Mouse (Mus musculus): Measurements from ENCODE around the gene Gm13697.
"Not testable (repeated sequence)": the region's sequence is repeated elsewhere in the genome, so short reads cannot be mapped to it uniquely, and the experiment has no call there.

The Gm13697 gene

GRCm38 (mm10) chr2:83984443-83984842 is at the start of gene Gm13697:
TSS of gene Gm13697 (plus strand) at chr2:83984743.
- in situ Hi-C loops (cut with MboI, MseI), result loop anchor here (5.0 kb wide), 1 partner anchor 42 kb away; the partner anchor contains the start of gene Zswim2

GRCm38 (mm10) chr2:83940931-83941361 is 43.6 kb upstream of the Gm13697 start, which contains the start of gene Zswim2:
TSS of gene Zswim2 (minus strand) at chr2:83941228.
- in situ Hi-C loops (cut with MboI, MseI), result loop anchor here (5.0 kb wide), 1 partner anchor 41 kb away; the partner anchor contains the start of gene Gm13697

- in situ Hi-C loops (cut with MboI, MseI), result loop anchor here (5.0 kb wide), 1 partner anchor 41 kb away; the partner anchor contains the start of gene Gm13697
Measured at GRCm38 (mm10) chr2:83941378-83941777, 43.2 kb upstream of the Gm13697 start.

GRCm38 (mm10) chr2:83941792-83942191 is 42.8 kb upstream of the Gm13697 start:
- in situ Hi-C loops (cut with MboI, MseI), result loop anchor here (5.0 kb wide), 1 partner anchor 41 kb away; the partner anchor contains the start of gene Gm13697

DNA sequence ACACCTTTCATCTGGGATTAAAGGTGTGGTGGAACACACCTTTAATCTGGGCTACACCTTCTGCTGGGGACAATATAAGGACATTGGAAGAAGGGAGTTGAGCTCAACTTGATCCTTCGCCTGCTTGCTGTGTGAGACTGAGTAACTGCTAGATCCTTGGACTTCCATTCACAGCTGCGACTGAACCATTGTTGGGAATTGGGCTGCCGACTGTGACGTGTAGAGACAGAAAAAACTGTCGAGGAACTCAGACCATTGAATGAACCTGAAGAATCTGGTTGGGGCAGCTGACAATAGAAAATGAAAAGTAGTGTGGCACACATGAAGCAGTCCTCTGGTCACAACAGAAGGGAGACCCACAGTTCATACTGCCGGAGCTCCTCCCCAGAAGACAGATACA is 29.1 kb upstream of the Gm13697 start, which contains the start of gene Gm13698:
Gm13698 (plus strand) TSS at position 301 of the 400 bp plus-strand sequence.
- in situ Hi-C loops (cut with MboI, MseI), result loop anchor here (25.0 kb wide), 1 partner anchor 293 kb away; no protein-coding TSS in a partner anchor

DNA sequence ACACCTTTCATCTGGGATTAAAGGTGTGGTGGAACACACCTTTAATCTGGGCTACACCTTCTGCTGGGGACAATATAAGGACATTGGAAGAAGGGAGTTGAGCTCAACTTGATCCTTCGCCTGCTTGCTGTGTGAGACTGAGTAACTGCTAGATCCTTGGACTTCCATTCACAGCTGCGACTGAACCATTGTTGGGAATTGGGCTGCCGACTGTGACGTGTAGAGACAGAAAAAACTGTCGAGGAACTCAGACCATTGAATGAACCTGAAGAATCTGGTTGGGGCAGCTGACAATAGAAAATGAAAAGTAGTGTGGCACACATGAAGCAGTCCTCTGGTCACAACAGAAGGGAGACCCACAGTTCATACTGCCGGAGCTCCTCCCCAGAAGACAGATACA is 23.3 kb upstream of the Gm13697 start, which contains the start of gene Gm13693:
Gm13693 (plus strand) TSS at position 301 of the 400 bp plus-strand sequence.
- in situ Hi-C loops (cut with MboI, MseI), result loop anchor here (25.0 kb wide), 1 partner anchor 299 kb away; no protein-coding TSS in a partner anchor

GRCm38 (mm10) chr2:83967013-83967412 is 17.5 kb upstream of the Gm13697 start, which contains the start of gene Gm13695:
TSS of gene Gm13695 (plus strand) at chr2:83967313.
- in situ Hi-C loops (cut with MboI, MseI), result loop anchor here (5.0 to 25.0 kb wide), 2 partner anchors 45 to 305 kb away; no protein-coding TSS in a partner anchor

DNA sequence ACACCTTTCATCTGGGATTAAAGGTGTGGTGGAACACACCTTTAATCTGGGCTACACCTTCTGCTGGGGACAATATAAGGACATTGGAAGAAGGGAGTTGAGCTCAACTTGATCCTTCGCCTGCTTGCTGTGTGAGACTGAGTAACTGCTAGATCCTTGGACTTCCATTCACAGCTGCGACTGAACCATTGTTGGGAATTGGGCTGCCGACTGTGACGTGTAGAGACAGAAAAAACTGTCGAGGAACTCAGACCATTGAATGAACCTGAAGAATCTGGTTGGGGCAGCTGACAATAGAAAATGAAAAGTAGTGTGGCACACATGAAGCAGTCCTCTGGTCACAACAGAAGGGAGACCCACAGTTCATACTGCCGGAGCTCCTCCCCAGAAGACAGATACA is 11.7 kb upstream of the Gm13697 start, which contains the start of gene Gm13696:
Gm13696 (plus strand) TSS at position 301 of the 400 bp plus-strand sequence.
- in situ Hi-C loops (cut with MboI, MseI), result loop anchor here (25.0 kb wide), 1 partner anchor 311 kb away; no protein-coding TSS in a partner anchor

DNA sequence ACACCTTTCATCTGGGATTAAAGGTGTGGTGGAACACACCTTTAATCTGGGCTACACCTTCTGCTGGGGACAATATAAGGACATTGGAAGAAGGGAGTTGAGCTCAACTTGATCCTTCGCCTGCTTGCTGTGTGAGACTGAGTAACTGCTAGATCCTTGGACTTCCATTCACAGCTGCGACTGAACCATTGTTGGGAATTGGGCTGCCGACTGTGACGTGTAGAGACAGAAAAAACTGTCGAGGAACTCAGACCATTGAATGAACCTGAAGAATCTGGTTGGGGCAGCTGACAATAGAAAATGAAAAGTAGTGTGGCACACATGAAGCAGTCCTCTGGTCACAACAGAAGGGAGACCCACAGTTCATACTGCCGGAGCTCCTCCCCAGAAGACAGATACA is 5.9 kb upstream of the Gm13697 start, which contains the start of gene Gm13694:
Gm13694 (plus strand) TSS at position 301 of the 400 bp plus-strand sequence.
- in situ Hi-C loops (cut with MboI, MseI), result not testable (repeated sequence)

- in situ Hi-C loops (cut with MboI, MseI), result not testable (repeated sequence)
Measured at GRCm38 (mm10) chr2:83990253-83990652, 5.7 kb downstream of the Gm13697 start, which contains the start of gene Gm13691. TSS of gene Gm13691 (plus strand) at chr2:83990553.

GRCm38 (mm10) chr2:83993639-83994255 is 9.2 kb downstream of the Gm13697 start:
- in situ Hi-C loops (cut with MboI, MseI), result not testable (repeated sequence)

- in situ Hi-C loops (cut with MboI, MseI), result not testable (repeated sequence)
Measured at GRCm38 (mm10) chr2:83994526-83994925, 10.0 kb downstream of the Gm13697 start.

GRCm38 (mm10) chr2:84008913-84009312 is 24.4 kb downstream of the Gm13697 start:
- in situ Hi-C loops (cut with MboI, MseI), result no loop called here

GRCm38 (mm10) chr2:84009818-84010217 is 25.3 kb downstream of the Gm13697 start:
- in situ Hi-C loops (cut with MboI, MseI), result loop anchor here (5.0 kb wide), 2 partner anchors 43 to 417 kb away; partner anchors contain the start of genes Calcrl and Gm13695

DNA sequence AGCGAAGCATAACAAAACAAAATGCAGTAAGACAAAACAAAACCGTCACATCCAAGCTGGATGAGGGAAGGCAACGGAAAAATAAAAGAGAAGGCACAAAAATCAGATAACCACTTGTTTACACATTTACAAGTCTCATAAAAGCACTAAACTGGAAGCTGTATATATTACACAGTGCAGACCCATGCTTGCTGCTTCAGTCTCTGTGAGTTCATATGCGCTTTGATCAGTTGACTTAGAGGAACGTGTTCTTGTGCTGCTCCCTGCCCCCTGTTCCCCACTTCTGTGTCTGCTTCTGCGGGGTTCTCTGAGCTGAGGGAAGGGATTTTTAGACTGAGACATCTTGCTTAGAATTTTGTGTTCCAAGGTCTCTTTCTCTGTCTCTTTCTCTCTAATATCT is 30.0 kb downstream of the Gm13697 start:
- in situ Hi-C loops (cut with MboI, MseI), result loop anchor here (5.0 kb wide), 2 partner anchors 47 to 413 kb away; partner anchors contain the start of genes Calcrl and Gm13695

DNA sequence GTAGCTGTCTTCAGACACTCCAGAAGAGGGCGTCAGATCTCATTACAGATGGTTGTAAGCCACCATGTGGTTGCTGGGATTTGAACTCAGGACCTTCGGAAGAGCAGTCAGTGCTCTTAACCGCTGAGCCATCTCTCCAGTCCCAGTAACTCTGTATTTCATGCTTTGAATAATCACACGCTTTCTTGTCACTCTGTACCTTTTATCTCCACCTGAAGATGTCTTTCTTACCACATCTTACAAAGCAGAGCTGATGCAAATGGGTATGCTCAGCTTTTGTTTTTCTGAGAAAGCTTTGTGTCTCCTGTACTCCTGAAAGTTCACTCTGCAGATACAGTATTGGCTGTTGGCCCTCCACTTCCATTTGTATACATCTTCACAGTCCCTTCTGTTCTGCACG is 31.7 kb downstream of the Gm13697 start:
- in situ Hi-C loops (cut with MboI, MseI), result not testable (repeated sequence)

DNA sequence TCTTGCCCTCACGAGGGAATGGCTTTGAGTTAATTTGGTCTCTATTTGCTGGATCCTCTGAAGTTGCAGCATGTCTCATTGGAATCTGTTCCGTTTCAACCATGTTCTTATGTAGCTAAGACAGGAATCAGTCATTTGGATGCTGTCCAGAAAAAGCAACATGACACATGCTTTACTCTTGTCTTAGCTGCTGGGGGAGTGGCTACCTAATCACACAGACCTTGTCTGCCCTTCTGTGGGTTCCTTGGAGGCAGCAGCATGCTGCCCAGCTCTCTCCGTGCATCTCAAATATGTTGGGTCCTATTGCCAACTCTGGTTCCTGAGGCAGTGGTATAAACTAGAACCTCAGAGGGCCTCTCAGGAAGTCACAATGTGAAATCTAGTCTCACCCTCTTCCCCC is 33.8 kb downstream of the Gm13697 start:
- in situ Hi-C loops (cut with MboI, MseI), result no loop called here

- in situ Hi-C loops (cut with MboI, MseI), result no loop called here
Measured at GRCm38 (mm10) chr2:84019519-84020305, 35.2 kb downstream of the Gm13697 start.

- in situ Hi-C loops (cut with MboI, MseI), result no loop called here
Measured at GRCm38 (mm10) chr2:84021930-84022329, 37.4 kb downstream of the Gm13697 start.

DNA sequence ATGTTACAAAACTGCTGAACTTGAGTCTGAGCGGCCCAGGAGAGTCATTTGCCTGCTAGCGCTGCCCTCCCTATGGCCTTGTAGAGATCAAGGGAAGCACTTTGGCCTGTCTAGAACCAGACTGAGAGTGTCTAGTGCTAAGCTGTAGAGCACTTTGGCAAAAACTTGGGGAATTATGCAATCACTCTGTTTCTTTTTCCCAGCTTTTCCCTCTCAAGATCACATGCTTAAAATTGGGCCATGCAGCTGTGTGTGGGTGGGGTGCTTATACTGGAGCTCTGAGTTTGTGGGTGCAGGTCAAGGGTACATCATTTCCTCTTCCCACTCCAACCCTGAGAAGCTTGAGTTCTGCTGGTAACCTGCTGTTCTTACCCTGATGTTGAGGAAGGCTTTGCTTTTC is 38.4 kb downstream of the Gm13697 start:
- in situ Hi-C loops (cut with MboI, MseI), result no loop called here

- in situ Hi-C loops (cut with MboI, MseI), result no loop called here
Measured at GRCm38 (mm10) chr2:84023319-84023718, 38.8 kb downstream of the Gm13697 start.
